Mouse (Mus musculus): ENCODE results near the gene Pnmal1. TPM values are rescaled to one million over a fixed set of nuclear protein-coding genes. Genes with fewer than 3 reads are reported as not detected.

Gene Pnmal1
- total RNA-seq (2023; ENCODE audit: inconsistent age) = not detected in 4 replicates

DNA sequence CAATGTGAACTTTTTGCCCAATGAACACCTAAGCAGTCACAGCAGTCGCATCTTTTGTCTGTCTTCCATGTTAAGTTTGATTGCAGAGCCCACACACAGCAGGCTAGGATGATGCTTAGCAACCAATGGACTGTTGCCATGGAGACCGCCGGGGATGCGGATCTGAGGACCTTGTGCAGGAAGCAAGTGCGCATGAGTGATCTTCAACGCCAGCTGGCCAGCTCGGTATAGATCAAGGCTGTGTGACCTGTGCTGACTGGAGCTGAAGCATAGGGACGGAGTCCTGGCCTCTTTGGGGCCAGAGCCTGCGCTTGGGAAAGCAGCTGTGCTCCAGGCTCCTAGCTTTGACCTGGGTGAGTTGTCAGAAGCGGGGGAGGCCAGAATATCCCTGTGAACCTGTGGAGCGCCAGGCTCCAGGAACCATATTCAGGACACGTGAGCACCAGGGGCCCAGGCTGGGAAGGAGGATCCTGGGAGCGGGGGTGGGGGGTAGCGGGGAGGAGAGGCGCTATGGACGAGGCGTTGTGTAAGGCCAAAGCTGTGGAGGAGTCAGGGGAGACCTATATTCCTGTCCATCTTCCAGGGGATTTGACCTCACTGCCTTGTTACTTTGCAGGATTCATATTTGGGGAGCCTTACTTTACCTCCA, at the start of gene Pnmal1:
Gene Pnmal1 (plus strand): TSS at position 141 of the 649 bp plus-strand sequence.

DNA sequence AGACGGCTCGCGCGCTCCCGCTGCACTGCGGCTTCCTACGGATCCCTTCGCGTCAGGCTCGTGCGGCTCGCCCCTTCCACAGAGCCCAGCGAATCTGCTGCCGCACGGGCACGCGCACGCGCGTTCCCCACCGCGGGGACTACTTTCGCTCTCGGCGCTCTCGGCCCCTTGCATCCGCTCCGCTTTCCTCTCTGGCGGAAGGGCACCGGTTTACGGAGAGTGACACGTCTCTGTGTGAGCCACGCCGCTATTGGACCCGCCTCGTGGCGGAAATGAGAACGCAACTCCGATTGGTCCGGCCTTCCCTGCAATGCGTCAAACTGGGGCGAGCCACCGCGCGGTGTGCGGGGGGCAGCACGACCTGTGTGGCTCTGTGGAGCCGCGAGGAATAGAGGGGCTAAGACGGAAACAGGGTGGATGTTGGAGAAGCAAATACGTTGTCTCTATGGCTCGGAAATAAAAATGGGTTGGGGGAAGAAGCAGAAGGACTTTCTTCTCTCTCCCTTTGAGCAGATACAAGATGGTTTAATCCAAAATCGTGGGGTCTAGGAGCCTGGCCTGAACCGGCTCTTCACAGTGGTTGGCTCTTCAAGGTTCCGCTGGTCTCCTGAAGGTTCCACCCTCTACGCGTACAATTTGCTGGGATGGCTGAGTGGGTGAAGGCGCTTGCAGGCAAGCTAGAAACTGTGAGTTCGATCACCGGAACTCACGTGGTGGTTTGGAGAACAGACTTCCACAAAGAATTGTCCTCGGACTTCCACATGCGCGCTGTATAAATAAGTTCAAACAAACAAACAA, 35.2 kb upstream of the Pnmal1 start, which contains the start of gene Calm3:
Gene Calm3 (minus strand): TSS at position 78 of the 798 bp plus-strand sequence.

GRCm38 (mm10) chr7:16944061-16944807, 15.2 kb upstream of the Pnmal1 start, which contains the start of gene Pnmal2:
Pnmal2 (plus strand) TSS chr7:16944682.

DNA sequence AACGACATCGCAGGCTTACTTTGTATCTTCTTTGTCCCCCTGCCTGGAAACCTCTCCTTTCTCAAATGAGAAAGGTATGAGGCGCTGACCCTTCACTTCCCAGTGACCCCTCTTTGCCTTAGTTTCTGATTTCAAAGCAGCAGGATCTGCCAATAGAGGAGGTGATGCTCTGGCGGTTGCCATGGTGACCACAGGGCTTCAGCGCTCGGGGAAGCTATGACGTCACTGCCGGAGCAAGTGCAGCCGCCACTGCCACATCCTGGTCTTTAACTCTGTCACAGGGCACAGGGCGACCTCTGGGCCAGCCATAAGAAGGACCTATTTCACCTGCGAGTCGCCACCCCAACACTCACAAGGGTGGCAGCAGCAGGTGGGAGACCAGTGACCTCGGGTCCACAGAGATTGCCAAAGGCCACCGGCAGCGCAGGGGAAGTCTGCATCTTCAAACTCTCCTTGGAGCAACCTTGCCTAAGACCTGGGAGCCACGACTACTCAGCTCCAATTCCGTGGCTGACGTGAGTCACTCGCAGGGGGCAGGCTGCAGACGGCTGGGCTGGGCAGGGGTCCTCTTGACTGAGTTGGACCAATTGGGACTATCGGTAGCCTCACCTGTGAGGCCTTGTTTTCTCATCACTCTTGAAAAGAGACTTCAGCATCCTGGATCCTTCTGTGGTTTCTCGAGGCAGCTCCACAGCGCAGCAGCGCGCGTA, 23.5 kb downstream of the Pnmal1 start, which contains the start of gene Gm42372:
Gene Gm42372 (plus strand): TSS at position 228 of the 710 bp plus-strand sequence.

DNA sequence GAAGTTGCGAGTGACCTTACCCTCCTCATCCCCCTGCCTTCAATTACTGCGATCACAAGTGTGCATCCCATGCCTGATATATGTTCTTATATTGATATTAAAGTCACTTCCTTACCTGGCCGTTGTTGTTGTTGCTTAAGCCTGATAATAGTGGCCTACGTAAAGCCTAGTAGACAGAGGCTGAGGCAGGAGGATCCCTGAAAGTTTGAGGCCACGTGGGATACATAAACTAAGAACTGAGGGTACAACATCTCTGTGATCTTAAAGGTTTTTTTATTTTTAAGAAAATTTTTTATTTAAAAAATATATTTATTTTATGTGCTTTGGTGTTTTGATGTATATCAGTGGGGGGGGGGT, 33.0 kb downstream of the Pnmal1 start, which contains the start of gene Ccdc8:
Gene Ccdc8 (plus strand): TSS at position 258 of the 357 bp plus-strand sequence.

Other genes starting within 250 kb of the Pnmal1 start
- not detected in 4 replicates for gene Ceacam9, start 237.8 kb upstream of the Pnmal1 start, total RNA-seq (2023; ENCODE audit: inconsistent age)
- 70.4 to 91.1 TPM (median 83.8 TPM) in 4 replicates for gene Ap2s1, start 221.3 kb upstream of the Pnmal1 start, total RNA-seq (2023; ENCODE audit: inconsistent age)
- gene Slc1a5, start 178.3 kb upstream of the Pnmal1 start, total RNA-seq (2023; ENCODE audit: inconsistent age) = 169 to 191 TPM (median 177 TPM) in 4 replicates
- 120 to 167 TPM (median 130 TPM) in 4 replicates for gene Strn4, start 143.8 kb upstream of the Pnmal1 start, total RNA-seq (2023; ENCODE audit: inconsistent age)
- 23.7 to 27.9 TPM (median 25.9 TPM) in 4 replicates for gene Fkrp, start 142.9 kb upstream of the Pnmal1 start, total RNA-seq (2023; ENCODE audit: inconsistent age)
- gene Prkd2, start 116.8 kb upstream of the Pnmal1 start, total RNA-seq (2023; ENCODE audit: inconsistent age) = 229 to 250 TPM (median 238 TPM) in 4 replicates
- 0.26 TPM in 1 of 4 replicates, not detected in the others for gene Dact3, start 84.4 kb upstream of the Pnmal1 start, total RNA-seq (2023; ENCODE audit: inconsistent age)
- gene Gng8, start 67.9 kb upstream of the Pnmal1 start, total RNA-seq (2023; ENCODE audit: inconsistent age) = not detected in 4 replicates
- 0.16 TPM in 1 of 4 replicates, not detected in the others for gene Ptgir, start 53.2 kb upstream of the Pnmal1 start, total RNA-seq (2023; ENCODE audit: inconsistent age)
- 124 to 150 TPM (median 135 TPM) in 4 replicates for gene Calm3, start 35.6 kb upstream of the Pnmal1 start, total RNA-seq (2023; ENCODE audit: inconsistent age)
- gene Pnmal2, start 15.0 kb upstream of the Pnmal1 start, total RNA-seq (2023; ENCODE audit: inconsistent age) = 0.12 to 0.13 TPM in 2 of 4 replicates, not detected in the others
- gene Gm42372, start 23.4 kb downstream of the Pnmal1 start, total RNA-seq (2023; ENCODE audit: inconsistent age) = 0.09 to 0.64 TPM (median 0.41 TPM) in 4 replicates
- gene Ccdc8, start 33.0 kb downstream of the Pnmal1 start, total RNA-seq (2023; ENCODE audit: inconsistent age) = not detected in 4 replicates
- gene Ppp5c, start 68.2 kb downstream of the Pnmal1 start, total RNA-seq (2023; ENCODE audit: inconsistent age) = 135 to 168 TPM (median 151 TPM) in 4 replicates
- gene Hif3a, start 102.7 kb downstream of the Pnmal1 start, total RNA-seq (2023; ENCODE audit: inconsistent age) = 1.2 to 2.2 TPM (median 1.7 TPM) in 4 replicates
- 0.10 to 0.16 TPM (median 0.12 TPM) in 3 of 4 replicates, not detected in the other for gene Psg16, start 114.4 kb downstream of the Pnmal1 start, total RNA-seq (2023; ENCODE audit: inconsistent age)
- not detected in 4 replicates for gene Ceacam3, start 190.6 kb downstream of the Pnmal1 start, total RNA-seq (2023; ENCODE audit: inconsistent age)
- gene Psg29, start 243.8 kb downstream of the Pnmal1 start, total RNA-seq (2023; ENCODE audit: inconsistent age) = not detected in 4 replicates

Measured in B cell, adult (primary cell).